Comparison of ENCODE assay signal across 9 mouse cellular contexts in the genomic region with DNA sequence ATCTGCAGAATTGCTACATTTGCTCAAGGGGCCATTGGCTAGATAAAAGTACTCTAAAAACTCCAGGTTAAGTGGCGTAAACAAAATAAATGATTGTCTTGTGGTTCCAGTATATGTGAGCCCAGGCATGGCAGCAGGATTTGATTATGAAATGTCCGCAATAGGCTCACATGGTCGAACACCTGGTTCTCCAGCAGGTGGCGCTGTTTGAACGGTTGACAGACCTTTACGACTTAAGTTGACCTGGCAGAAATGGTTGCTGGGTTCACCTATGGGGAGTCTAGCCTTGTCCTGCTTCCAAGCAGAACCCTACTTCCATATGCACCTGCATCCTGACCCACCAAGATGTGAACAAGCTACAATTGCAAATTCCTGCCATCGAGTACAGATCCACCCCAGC. TPM values are rescaled to one million over a fixed set of nuclear protein-coding genes. Genes with fewer than 3 reads are reported as not detected.
DNase-seq lines count a peak whose midpoint lies in the region; ATAC-seq and TF ChIP-seq lines count a peak whose summit lies in the region.
"Had no signal": no experiment of that assay in that cellular context is flagged by ENCODE, and none has a peak within 500 bp of the region (broad histone marks: within the 10 kb centered on the region; RNA-seq: fewer than 3 reads in every experiment).

No protein-coding gene starts in this region.

- no peak overlapping the region for H3K27ac ChIP-seq in kidney, embryonic 14.5 days (ENCODE audit: low read depth, low read length)
- no peak overlapping the region for H3K27ac ChIP-seq in embryonic facial prominence, embryonic 14.5 days (replicated peaks; ENCODE audit: low read depth, low read length)

- no peaks in the 10 kb centered on the region for H3K4me1 ChIP-seq in kidney, embryonic 14.5 days (ENCODE audit: control insufficient read depth, insufficient read depth, low read length)
- H3K4me1 ChIP-seq in E14TG2a.4 (replicated peaks; ENCODE audit: low read depth, low read length), result peaks cover 6% of the 10 kb centered on the region; the same call in 1 of the 2 replicates
- H3K4me1 ChIP-seq in embryonic facial prominence, embryonic 14.5 days (ENCODE audit: control insufficient read depth, insufficient read depth, low read length), result peaks cover 3% of the 10 kb centered on the region; the same call in 1 of the 2 replicates

- no peak overlapping the region for H3K4me3 ChIP-seq in kidney, embryonic 14.5 days (ENCODE audit: low read length)
- H3K4me3 ChIP-seq in E14TG2a.4 (replicated peaks; ENCODE audit: low read length), result no peak overlapping the region
- no peak overlapping the region for H3K4me3 ChIP-seq in embryonic facial prominence, embryonic 14.5 days (ENCODE audit: low read depth, low read length)
- H3K4me3 ChIP-seq: megakaryocyte, embryonic 14.5 days had no signal

- H3K36me3 ChIP-seq in kidney, embryonic 14.5 days (ENCODE audit: control insufficient read depth, insufficient read depth, low read length), result no peaks in the 10 kb centered on the region
- H3K36me3 ChIP-seq in E14TG2a.4 (ENCODE audit: insufficient read depth, low read length), result no peaks in the 10 kb centered on the region
- no peaks in the 10 kb centered on the region for H3K36me3 ChIP-seq in embryonic facial prominence, embryonic 14.5 days (ENCODE audit: control insufficient read depth, insufficient read depth, low read length)

- DNase-seq in kidney, adult 18-20 months, result peak; percentile 34
- peak; percentile 34 to 76 for DNase-seq in adrenal gland, adult (ENCODE audit: inconsistent age in 2 of 2, low spot score in 1 of 2)
- DNase-seq in embryonic facial prominence, embryonic 14.5 days (ENCODE audit: low spot score), result peak; percentile 22
- DNase-seq in lung, postnatal 25 days (ENCODE audit: low spot score), result peak; percentile 43
- DNase-seq in thymus, postnatal 36 days, result peak; percentile 48 to 55
- no peak for DNase-seq in frontal cortex, adult 2 months (ENCODE audit: extremely low spot score in 1 of 2, low spot score in 1 of 2)

- 56% methylated on average over 7 of the region's 7 CpGs for WGBS in kidney, embryonic 14.5 days
- 51% methylated on average over 7 of the region's 7 CpGs for WGBS in embryonic facial prominence, embryonic 14.5 days

- peaks cover 13% of the 10 kb centered on the region for H3K27me3 ChIP-seq in kidney, embryonic 14.5 days (ENCODE audit: control insufficient read depth, insufficient read depth, low read length)
- peaks cover 43% of the 10 kb centered on the region for H3K27me3 ChIP-seq in E14TG2a.4 (ENCODE audit: insufficient read depth, low read length)
- H3K27me3 ChIP-seq in embryonic facial prominence, embryonic 14.5 days (replicated peaks; ENCODE audit: control insufficient read depth, insufficient read depth, low read length), result peaks cover 11% of the 10 kb centered on the region

- H3K9me3 ChIP-seq in kidney, embryonic 14.5 days (ENCODE audit: control insufficient read depth, low read length), result no peaks in the 10 kb centered on the region
- H3K9me3 ChIP-seq in E14TG2a.4 (ENCODE audit: low read length), result no peaks in the 10 kb centered on the region
- H3K9me3 ChIP-seq in embryonic facial prominence, embryonic 14.5 days (ENCODE audit: control insufficient read depth, low read length), result no peaks in the 10 kb centered on the region
- H3K9me3 ChIP-seq: megakaryocyte, embryonic 14.5 days had no signal

- no peak overlapping the region for H3K4me2 ChIP-seq in kidney, embryonic 14.5 days (replicated peaks; ENCODE audit: low read depth, low read length)
- H3K4me2 ChIP-seq in embryonic facial prominence, embryonic 14.5 days (ENCODE audit: low read depth, low read length), result no peak overlapping the region

- peak; percentile 71 for TF ChIP-seq CTCF in E14TG2a.4 (conservative IDR thresholded peaks at IDR 0.05; ENCODE audit: low read length)

- no peak for ATAC-seq in kidney, embryonic 14.5 days (ENCODE audit: low FRiP score, low TSS enrichment)
- ATAC-seq in embryonic facial prominence, embryonic 14.5 days (ENCODE audit: low read depth), result no peak

- H3K9ac ChIP-seq in kidney, embryonic 14.5 days (ENCODE audit: low read depth, low read length), result no peak overlapping the region
- no peak overlapping the region for H3K9ac ChIP-seq in embryonic facial prominence, embryonic 14.5 days (ENCODE audit: low read depth, low read length)

RNA-seq across cellular contexts. Expression of a gene that starts 21.7 kb away (rescaled TPM):
- 17.9 and 20.9 TPM in 2 replicates for polyA plus RNA-seq in kidney, embryonic 14.5 days (2014; fragmentation: Nextera tagmentation; extraction: Ambion mirVana)
- polyA plus RNA-seq in embryonic facial prominence, embryonic 14.5 days (2014; fragmentation: Nextera tagmentation; extraction: Ambion mirVana), result 14.4 and 18.7 TPM in 2 replicates
- 8.9 and 9.6 TPM in 2 replicates for polyA plus RNA-seq in frontal cortex, adult 2 months (2012; rRNA removed)

Comparison
In these comparisons a context has a peak if more than half of its experiments do, and no peak if none do; other contexts are left out.
1. DNase-seq: peak in kidney, adult 18-20 months (single experiment), adrenal gland, adult (2 of 2), embryonic facial prominence, embryonic 14.5 days (single experiment), lung, postnatal 25 days (single experiment) and thymus, postnatal 36 days (2 of 2); none in frontal cortex, adult 2 months (0 of 2).